Mouse (Mus musculus): ENCODE results near the gene Csnk1e. TPM values are rescaled to one million over a fixed set of nuclear protein-coding genes. Genes with fewer than 3 reads are reported as not detected.

Csnk1e gene
- polyA plus RNA-seq, 1 experiment from 2014 or later = 280 TPM

DNA sequence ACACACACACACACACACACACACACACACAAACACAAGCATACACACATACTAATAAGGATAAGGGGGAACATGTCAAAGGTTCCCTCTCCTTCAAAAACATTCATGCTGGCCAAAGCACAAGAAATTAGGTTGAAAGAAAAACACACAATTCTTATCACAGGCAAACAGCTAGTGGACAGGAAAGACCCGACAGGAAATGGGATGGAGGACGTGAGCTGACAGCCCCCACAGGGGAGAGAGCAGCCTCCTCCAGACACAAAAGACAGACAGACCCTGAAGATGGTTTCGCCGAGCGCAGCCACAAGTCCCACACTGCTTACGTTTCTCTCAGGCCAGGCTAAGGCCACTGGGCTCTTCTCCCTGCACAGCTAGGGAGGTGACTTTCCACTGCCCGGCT is 23.4 kb downstream of the Csnk1e start:
- Histone ChIP-seq H3K4me2 (replicated peaks) (no peak overlapping the region), H3K27me3 (no peaks in the 10 kb centered on the region), H3K9me3 (replicated peaks) (no peaks in the 10 kb centered on the region), H3K4me1 (peaks cover 34% of the 10 kb centered on the region), H3K27ac (peak overlapping the region; percentile 25; the same call in 1 of the 2 replicates), H3K9ac (no peak overlapping the region), H3K4me3 (no peak overlapping the region), H3K36me3 (peaks cover 98% of the 10 kb centered on the region)
- WGBS = 69% methylated on average over 7 of the region's 7 CpGs
- ATAC-seq (ENCODE audit: low FRiP score) = no peak

- no peak overlapping the region for H3K4me3 ChIP-seq
- peaks cover 20% of the 10 kb centered on the region for H3K4me1 ChIP-seq
- H3K4me2 ChIP-seq (replicated peaks) = no peak overlapping the region
- H3K9me3 ChIP-seq (replicated peaks) = no peaks in the 10 kb centered on the region
- no peak for ATAC-seq (ENCODE audit: low FRiP score)
- H3K9ac ChIP-seq = no peak overlapping the region
- H3K36me3 ChIP-seq = peaks cover 98% of the 10 kb centered on the region
- H3K27me3 ChIP-seq = no peaks in the 10 kb centered on the region
- WGBS = 76% methylated on average over 10 of the region's 10 CpGs
- no peak overlapping the region for H3K27ac ChIP-seq
Observed at GRCm38 (mm10) chr15:79430461-79431000, 24.8 kb downstream of the Csnk1e start.

- Histone ChIP-seq H3K27me3 (no peaks in the 10 kb centered on the region), H3K27ac (no peak overlapping the region), H3K9me3 (replicated peaks) (no peaks in the 10 kb centered on the region), H3K9ac (no peak overlapping the region), H3K4me3 (no peak overlapping the region), H3K4me1 (peaks cover 15% of the 10 kb centered on the region), H3K36me3 (peaks cover 98% of the 10 kb centered on the region), H3K4me2 (replicated peaks) (no peak overlapping the region)
- WGBS = 88% methylated on average over 8 of the region's 9 CpGs
- no peak for ATAC-seq (ENCODE audit: low FRiP score)
Observed at GRCm38 (mm10) chr15:79429994-79430393, 25.4 kb downstream of the Csnk1e start.

DNA sequence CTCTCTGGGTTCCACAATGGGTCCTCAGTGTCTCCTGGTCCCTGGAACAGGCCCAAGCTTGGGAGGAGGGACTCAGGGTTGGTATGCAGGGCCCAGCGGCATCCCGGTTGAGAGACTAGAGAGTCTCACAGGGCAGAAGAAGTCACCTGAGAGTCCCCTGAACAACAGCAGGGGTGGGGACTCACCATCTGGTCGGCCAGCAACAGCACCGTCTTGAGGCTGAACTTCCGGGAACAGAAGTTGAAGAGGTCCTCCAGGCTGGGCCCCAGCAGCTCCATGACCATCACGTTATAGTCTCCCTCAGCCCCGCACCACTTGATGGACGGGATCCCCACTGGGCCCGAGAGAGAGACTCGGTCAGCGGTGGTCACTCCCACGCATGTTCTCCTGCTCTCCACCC is 25.8 kb downstream of the Csnk1e start:
- no peak overlapping the region for H3K27ac ChIP-seq
- H3K9ac ChIP-seq = no peak overlapping the region
- peaks cover 98% of the 10 kb centered on the region for H3K36me3 ChIP-seq
- H3K9me3 ChIP-seq (replicated peaks) = no peaks in the 10 kb centered on the region
- H3K27me3 ChIP-seq = no peaks in the 10 kb centered on the region
- H3K4me2 ChIP-seq (replicated peaks) = no peak overlapping the region
- 85% methylated on average over 12 of the region's 12 CpGs for WGBS
- peaks cover 13% of the 10 kb centered on the region for H3K4me1 ChIP-seq
- no peak overlapping the region for H3K4me3 ChIP-seq
- ATAC-seq (ENCODE audit: low FRiP score) = no peak

DNA sequence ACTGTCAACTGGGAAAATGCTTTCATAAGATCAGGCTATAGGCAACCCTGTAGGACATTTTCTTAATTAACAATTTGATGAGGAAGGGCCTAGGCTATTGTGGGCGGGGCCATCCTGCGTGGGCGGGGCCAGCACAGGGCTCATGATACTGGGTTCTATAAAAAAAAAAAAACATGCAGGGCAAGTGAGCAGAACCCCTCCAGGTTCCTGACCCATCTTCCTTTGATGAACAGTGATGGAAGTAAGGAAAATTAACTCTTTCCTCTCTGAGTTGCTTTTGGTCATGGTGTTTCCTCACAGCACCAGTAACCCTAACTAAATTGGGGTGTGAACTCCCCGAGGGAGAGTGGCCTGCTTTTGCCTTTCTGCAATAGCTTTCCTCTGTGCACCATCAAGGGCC is 26.8 kb downstream of the Csnk1e start:
- Histone ChIP-seq H3K4me1 (peaks cover 13% of the 10 kb centered on the region), H3K9me3 (replicated peaks) (no peaks in the 10 kb centered on the region), H3K9ac (no peak overlapping the region), H3K27ac (no peak overlapping the region), H3K4me3 (no peak overlapping the region), H3K27me3 (no peaks in the 10 kb centered on the region), H3K36me3 (peaks cover 98% of the 10 kb centered on the region), H3K4me2 (replicated peaks) (no peak overlapping the region)
- 73% methylated on average over 4 of the region's 4 CpGs for WGBS
- ATAC-seq (ENCODE audit: low FRiP score) = no peak

DNA sequence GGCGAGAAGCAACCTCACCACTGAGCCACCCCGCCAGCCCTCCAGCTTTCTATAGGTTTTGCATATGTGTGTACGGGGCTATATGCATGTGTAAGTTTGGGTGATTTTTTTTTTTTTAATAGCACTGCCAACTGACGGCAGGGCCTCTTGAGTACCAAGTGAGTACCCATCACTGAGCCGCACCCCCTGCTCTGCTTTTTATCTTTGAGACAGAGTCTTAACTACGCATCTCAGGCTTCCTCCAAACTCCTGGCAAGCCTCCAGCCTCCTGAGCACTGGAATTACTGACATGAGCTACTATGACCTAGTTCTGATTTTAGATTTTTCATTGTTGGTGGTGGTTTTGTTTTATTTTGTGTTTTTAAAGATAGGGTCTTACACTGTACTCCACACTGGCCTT is 27.9 kb downstream of the Csnk1e start:
- ATAC-seq (ENCODE audit: low FRiP score) = no peak
- 92% methylated on average over 6 of the region's 6 CpGs for WGBS
- Histone ChIP-seq H3K27me3 (no peaks in the 10 kb centered on the region), H3K36me3 (peaks cover 99% of the 10 kb centered on the region), H3K27ac (no peak overlapping the region), H3K4me3 (no peak overlapping the region), H3K9ac (no peak overlapping the region), H3K4me2 (replicated peaks) (no peak overlapping the region), H3K9me3 (replicated peaks) (no peaks in the 10 kb centered on the region), H3K4me1 (peaks cover 4% of the 10 kb centered on the region; the same call in 1 of the 2 replicates)

DNA sequence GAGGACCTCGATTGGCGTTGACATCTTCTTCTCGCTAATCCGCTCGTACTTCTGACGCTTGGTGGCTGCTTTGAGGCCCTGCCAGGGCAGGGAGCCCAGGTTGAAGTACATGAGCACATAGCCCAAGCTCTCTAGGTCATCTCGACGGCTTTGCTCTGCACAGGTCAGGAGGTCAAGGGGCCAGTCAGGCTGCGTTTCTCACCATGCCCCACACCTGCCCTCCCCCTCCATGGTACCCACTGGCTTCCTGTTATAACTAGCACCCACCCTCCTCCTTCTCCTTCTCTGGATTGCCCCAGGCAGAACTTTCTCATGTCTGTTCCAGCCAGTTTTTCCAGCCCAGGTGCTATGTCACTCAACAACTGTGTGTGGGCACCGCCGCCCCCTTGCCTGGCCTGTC is 29.9 kb downstream of the Csnk1e start:
- Histone ChIP-seq H3K9me3 (replicated peaks) (no peaks in the 10 kb centered on the region), H3K36me3 (peaks cover 99% of the 10 kb centered on the region), H3K9ac (no peak overlapping the region), H3K4me2 (replicated peaks) (no peak overlapping the region), H3K27me3 (no peaks in the 10 kb centered on the region), H3K4me1 (no peaks in the 10 kb centered on the region), H3K27ac (no peak overlapping the region), H3K4me3 (no peak overlapping the region)
- WGBS = 87% methylated on average over 11 of the region's 11 CpGs
- no peak for ATAC-seq (ENCODE audit: low FRiP score)

GRCm38 (mm10) chr15:79424602-79425001 is 30.8 kb downstream of the Csnk1e start:
- H3K27me3 ChIP-seq = no peaks in the 10 kb centered on the region
- peaks cover 99% of the 10 kb centered on the region for H3K36me3 ChIP-seq
- no peak overlapping the region for H3K4me3 ChIP-seq
- no peak overlapping the region for H3K4me2 ChIP-seq (replicated peaks)
- WGBS = 94% methylated on average over 17 of the region's 17 CpGs
- ATAC-seq (ENCODE audit: low FRiP score) = no peak
- no peak overlapping the region for H3K9ac ChIP-seq
- H3K9me3 ChIP-seq (replicated peaks) = no peaks in the 10 kb centered on the region
- no peaks in the 10 kb centered on the region for H3K4me1 ChIP-seq
- no peak overlapping the region for H3K27ac ChIP-seq

GRCm38 (mm10) chr15:79422715-79423243 is 32.6 kb downstream of the Csnk1e start:
- H3K9me3 ChIP-seq (replicated peaks) = no peaks in the 10 kb centered on the region
- no peak for ATAC-seq (ENCODE audit: low FRiP score)
- H3K9ac ChIP-seq = no peak overlapping the region
- H3K4me2 ChIP-seq (replicated peaks) = no peak overlapping the region
- no peaks in the 10 kb centered on the region for H3K27me3 ChIP-seq
- peaks cover 97% of the 10 kb centered on the region for H3K36me3 ChIP-seq
- no peak overlapping the region for H3K27ac ChIP-seq
- no peak overlapping the region for H3K4me3 ChIP-seq
- no peaks in the 10 kb centered on the region for H3K4me1 ChIP-seq
- 93% methylated on average over 6 of the region's 6 CpGs for WGBS

GRCm38 (mm10) chr15:79418677-79419076 is 36.7 kb downstream of the Csnk1e start:
- H3K36me3 ChIP-seq = peaks cover 73% of the 10 kb centered on the region
- H3K4me3 ChIP-seq = no peak overlapping the region
- H3K4me1 ChIP-seq = no peaks in the 10 kb centered on the region
- 92% methylated on average over 11 of the region's 11 CpGs for WGBS
- no peak for ATAC-seq (ENCODE audit: low FRiP score)
- no peak overlapping the region for H3K27ac ChIP-seq
- no peak overlapping the region for H3K9ac ChIP-seq
- H3K27me3 ChIP-seq = no peaks in the 10 kb centered on the region
- no peak overlapping the region for H3K4me2 ChIP-seq (replicated peaks)
- no peaks in the 10 kb centered on the region for H3K9me3 ChIP-seq (replicated peaks)

- Histone ChIP-seq H3K36me3 (peaks cover 69% of the 10 kb centered on the region), H3K4me2 (replicated peaks) (no peak overlapping the region), H3K27ac (no peak overlapping the region), H3K9ac (no peak overlapping the region), H3K4me3 (no peak overlapping the region), H3K27me3 (no peaks in the 10 kb centered on the region), H3K9me3 (replicated peaks) (no peaks in the 10 kb centered on the region), H3K4me1 (no peaks in the 10 kb centered on the region)
- ATAC-seq (ENCODE audit: low FRiP score) = no peak
- WGBS = 98% methylated on average over 3 of the region's 3 CpGs
Observed at GRCm38 (mm10) chr15:79418265-79418664, 37.1 kb downstream of the Csnk1e start.

DNA sequence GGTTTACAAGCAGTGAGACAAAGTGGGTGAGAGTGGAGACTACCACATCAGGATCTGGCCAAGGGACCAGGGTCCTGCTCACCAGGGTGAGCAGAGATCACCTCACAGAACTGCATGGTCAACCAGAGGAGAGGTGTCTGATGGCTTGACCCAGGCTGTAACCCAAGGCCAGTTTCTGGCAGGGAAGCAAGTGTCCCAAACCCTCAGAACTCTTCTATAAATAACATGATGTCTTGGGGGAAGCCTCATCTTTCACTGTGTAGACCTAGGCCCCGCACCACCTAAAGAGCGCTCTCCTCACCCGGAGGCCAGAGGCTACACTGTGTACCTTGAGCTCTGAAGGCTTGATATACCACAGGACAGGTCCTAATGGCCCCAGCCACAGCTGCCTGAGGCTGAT is 38.0 kb downstream of the Csnk1e start:
- H3K27me3 ChIP-seq = no peaks in the 10 kb centered on the region
- H3K4me2 ChIP-seq (replicated peaks) = no peak overlapping the region
- ATAC-seq (ENCODE audit: low FRiP score) = no peak
- no peak overlapping the region for H3K4me3 ChIP-seq
- no peak overlapping the region for H3K9ac ChIP-seq
- no peak overlapping the region for H3K27ac ChIP-seq
- H3K4me1 ChIP-seq = no peaks in the 10 kb centered on the region
- H3K36me3 ChIP-seq = peaks cover 60% of the 10 kb centered on the region
- WGBS = 95% methylated on average over 3 of the region's 3 CpGs
- no peaks in the 10 kb centered on the region for H3K9me3 ChIP-seq (replicated peaks)

DNA sequence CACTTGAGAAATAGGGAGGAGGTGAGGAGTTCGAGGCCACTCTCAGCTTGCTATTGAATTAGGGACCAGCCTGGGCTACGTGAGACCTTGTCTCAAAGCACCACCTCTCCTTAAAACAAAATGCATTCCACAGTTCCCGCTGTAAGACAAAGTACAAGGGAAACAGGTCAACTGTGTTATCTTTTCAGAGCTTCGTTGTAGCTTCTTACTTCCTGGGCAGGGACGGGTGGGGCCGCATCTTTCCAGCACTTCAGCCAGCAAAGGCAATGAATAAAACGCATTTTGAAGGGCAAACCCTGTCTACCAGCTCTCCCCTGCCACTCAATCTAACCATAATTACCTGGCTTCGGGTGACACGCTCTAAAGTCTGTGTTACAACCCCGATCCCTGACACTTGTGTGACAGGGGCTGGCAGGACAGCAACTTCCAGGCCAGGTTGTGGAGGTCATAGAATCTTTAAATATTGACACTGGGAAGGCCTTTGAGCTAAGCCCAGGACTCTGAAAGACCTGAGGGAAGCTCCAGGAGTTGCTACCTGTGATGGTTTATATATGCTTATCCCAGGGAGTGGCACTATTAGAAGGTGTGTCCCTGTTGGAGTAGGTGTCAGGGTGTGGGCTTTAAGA is 38.8 kb downstream of the Csnk1e start:
- no peaks in the 10 kb centered on the region for H3K4me1 ChIP-seq
- no peak for ATAC-seq (ENCODE audit: low FRiP score)
- no peak overlapping the region for H3K4me3 ChIP-seq
- H3K9me3 ChIP-seq (replicated peaks) = no peaks in the 10 kb centered on the region
- peaks cover 52% of the 10 kb centered on the region for H3K36me3 ChIP-seq
- WGBS = 92% methylated on average over 10 of the region's 10 CpGs
- H3K9ac ChIP-seq = no peak overlapping the region
- no peak overlapping the region for H3K4me2 ChIP-seq (replicated peaks)
- no peak overlapping the region for H3K27ac ChIP-seq
- H3K27me3 ChIP-seq = no peaks in the 10 kb centered on the region

Measured in hindbrain, embryonic 12.5 days (tissue).